Mouse (Mus musculus) left cerebral cortex, adult 2 months (tissue): ENCODE results near the gene Hydin. TPM values are rescaled to one million over a fixed set of nuclear protein-coding genes. Genes with fewer than 3 reads are reported as not detected.
A peak's percentile ranks its signal among the peaks of the same experiment; 100 is the strongest.
"Not testable (repeated sequence)": the region's sequence is repeated elsewhere in the genome, so short reads cannot be mapped to it uniquely, and the experiment has no call there.

Experiments used
- DNase-seq, 2 experiments: peaks; one replicate each; pipeline ENCODE4 v3.0.0; 2021 to 2022; ENCODE audit warnings: low spot score in 2 of 2, mixed read lengths in 1 of 2; ENCODE audit errors: extremely low spot score in 1 of 2
- H3K27ac ChIP-seq: fragments of 200-600 bp; 2 replicates; pipeline ENCODE4 v1.8.1; 2022
- H3K4me3 ChIP-seq: fragments of 200-600 bp; 2 replicates; pipeline ENCODE4 v1.8.1; 2022
- CTCF ChIP-seq: fragments of 200-600 bp; IDR thresholded peaks from 2 replicates; pipeline ENCODE4 v1.8.1; 2022; ENCODE audit warnings: antibody characterized with exemption, mild to moderate bottlenecking, moderate library complexity
- intact Hi-C: fragments of 180-260 bp; cut with DNase I; formaldehyde crosslinking; loops from one replicate; pipeline ENCODE4 v1.15.1; 2025
- total RNA-seq, 2 experiments: library from RNA; stranded (reverse); gene quantifications; 2 replicates each; pipeline ENCODE4 v1.2.3; 2021

Hydin gene
- total RNA-seq, 2 experiments from 2014 or later = 0.50 to 0.63 TPM

DNA sequence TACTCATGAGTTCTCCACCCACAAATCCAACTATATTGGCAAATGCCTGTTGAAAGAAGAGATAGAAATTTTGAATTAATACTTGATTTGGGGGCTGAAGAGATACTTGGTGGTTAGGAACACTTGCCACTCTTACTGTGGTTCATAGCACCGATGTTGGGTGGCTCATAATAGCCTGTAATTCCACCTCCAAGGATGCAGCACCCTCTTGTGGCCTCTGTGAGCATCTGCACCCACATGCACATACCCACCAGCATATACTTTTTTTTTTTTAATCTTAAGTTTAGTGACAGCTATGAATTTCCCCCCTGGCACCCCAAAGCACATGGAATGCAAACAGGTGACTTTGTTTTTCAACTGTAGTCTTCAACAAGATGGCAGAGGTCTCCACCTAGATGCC lies 283.6 kb downstream of the Hydin start:
- no peak for DNase-seq
- Histone ChIP-seq H3K27ac (no peak overlapping the region), H3K4me3 (no peak overlapping the region)
- intact Hi-C loops = no loop called here
- TF ChIP-seq CTCF = peak; percentile 6

- intact Hi-C loops, H3K4me3 ChIP-seq, DNase-seq, H3K27ac ChIP-seq: not testable (repeated sequence)
Observed at GRCm38 (mm10) chr8:110552111-110552510, 285.3 kb downstream of the Hydin start.

GRCm38 (mm10) chr8:110592641-110593040 lies 325.9 kb downstream of the Hydin start:
- DNase-seq = no peak
- Histone ChIP-seq H3K27ac (no peak overlapping the region), H3K4me3 (no peak overlapping the region)
- intact Hi-C loops = no loop called here
- TF ChIP-seq CTCF = no peak

DNA sequence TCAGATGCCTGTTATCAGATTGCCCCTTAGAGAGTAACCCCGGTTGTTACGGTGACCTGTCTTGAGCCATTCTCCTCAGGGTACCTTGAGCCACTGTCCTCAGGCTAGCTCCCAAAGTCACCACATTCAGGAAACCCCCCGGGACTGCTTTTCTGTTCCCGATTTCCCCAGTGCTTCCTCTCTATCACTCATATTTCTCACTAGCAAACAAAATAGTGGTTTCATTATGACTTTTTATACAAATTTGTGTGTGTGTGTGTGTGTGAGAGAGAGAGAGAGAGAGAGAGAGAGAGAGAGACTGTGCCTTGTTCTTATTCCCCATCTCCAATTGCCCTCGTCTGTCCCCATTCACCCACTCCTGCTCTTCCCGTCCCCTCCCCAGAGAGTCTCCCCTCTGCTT lies 327.4 kb downstream of the Hydin start:
- no peak overlapping the region for H3K4me3 ChIP-seq

DNA sequence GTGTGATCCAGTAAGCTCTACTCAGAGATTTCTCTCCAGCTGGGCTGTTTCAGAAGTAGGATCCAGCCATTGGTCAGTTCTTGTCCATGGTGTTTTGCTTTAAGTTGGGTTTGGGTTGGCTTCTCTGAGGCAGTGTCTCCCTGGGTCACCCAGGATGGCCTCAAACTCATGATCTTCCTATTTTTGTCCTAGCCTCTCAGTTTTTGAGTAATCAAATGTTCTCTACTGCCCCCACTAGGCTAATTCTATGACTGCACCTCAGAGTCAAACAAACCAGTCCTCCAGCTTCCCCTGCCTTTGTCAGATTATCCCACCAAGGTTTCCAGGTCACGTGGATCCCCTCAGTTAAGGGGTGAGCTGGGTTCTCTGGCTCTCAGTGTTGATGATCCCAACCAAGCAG lies 337.8 kb downstream of the Hydin start:
- peak; percentile 28 to 35 for DNase-seq
- TF ChIP-seq CTCF = peak; percentile 71
- intact Hi-C loops = loop anchor here (5.0 kb wide), 1 partner anchor 472 kb away; no protein-coding TSS in a partner anchor

More for the DNA sequence above, 327.4 kb downstream of the Hydin start:
- H3K27ac ChIP-seq = no peak overlapping the region
- intact Hi-C loops = no loop called here
- TF ChIP-seq CTCF = no peak
- DNase-seq = no peak

GRCm38 (mm10) chr8:110605401-110606015 lies 338.7 kb downstream of the Hydin start:
- Histone ChIP-seq H3K4me3 (no peak overlapping the region), H3K27ac (no peak overlapping the region)
- no peak for TF ChIP-seq CTCF
- no peak for DNase-seq
- intact Hi-C loops = no loop called here

More for the DNA sequence above, 337.8 kb downstream of the Hydin start:
- Histone ChIP-seq H3K4me3 (no peak overlapping the region), H3K27ac (no peak overlapping the region)

- Histone ChIP-seq H3K4me3 (no peak overlapping the region), H3K27ac (no peak overlapping the region)
- DNase-seq = no peak
- no peak for TF ChIP-seq CTCF
- intact Hi-C loops = no loop called here
Observed at GRCm38 (mm10) chr8:110615730-110616129, 349.0 kb downstream of the Hydin start.

DNA sequence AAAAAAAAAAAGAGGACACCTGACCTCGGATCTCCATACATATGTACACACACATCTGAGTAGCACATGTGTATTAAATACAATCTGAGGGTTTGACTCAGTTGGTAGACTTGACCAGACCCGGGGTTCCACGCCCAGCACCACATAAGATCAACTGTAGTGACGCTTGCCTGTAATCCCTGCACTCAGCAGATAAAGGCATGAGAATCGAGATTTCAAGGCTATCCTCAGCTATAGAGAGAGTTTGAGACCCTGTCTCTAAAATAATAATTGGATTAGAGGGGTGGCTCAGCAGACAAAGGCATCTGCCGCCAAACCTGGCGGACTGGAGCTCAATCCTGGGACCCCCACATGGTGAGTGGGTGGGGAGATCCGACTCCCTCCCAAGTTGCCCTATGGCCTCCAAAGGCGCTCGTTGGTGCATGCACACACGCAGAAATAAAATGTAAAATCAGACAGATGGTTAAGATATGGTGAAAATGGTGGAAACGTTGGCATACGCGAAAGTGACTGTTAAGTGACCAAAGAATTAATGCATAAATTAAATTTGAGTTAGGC lies 351.1 kb downstream of the Hydin start:
- Histone ChIP-seq H3K4me3 (peak overlapping the region; percentile 99), H3K27ac (peak overlapping the region; percentile 37; the same call in 1 of the 2 replicates)
- no peak for DNase-seq
- TF ChIP-seq CTCF = no peak
- intact Hi-C loops = no loop called here

DNA sequence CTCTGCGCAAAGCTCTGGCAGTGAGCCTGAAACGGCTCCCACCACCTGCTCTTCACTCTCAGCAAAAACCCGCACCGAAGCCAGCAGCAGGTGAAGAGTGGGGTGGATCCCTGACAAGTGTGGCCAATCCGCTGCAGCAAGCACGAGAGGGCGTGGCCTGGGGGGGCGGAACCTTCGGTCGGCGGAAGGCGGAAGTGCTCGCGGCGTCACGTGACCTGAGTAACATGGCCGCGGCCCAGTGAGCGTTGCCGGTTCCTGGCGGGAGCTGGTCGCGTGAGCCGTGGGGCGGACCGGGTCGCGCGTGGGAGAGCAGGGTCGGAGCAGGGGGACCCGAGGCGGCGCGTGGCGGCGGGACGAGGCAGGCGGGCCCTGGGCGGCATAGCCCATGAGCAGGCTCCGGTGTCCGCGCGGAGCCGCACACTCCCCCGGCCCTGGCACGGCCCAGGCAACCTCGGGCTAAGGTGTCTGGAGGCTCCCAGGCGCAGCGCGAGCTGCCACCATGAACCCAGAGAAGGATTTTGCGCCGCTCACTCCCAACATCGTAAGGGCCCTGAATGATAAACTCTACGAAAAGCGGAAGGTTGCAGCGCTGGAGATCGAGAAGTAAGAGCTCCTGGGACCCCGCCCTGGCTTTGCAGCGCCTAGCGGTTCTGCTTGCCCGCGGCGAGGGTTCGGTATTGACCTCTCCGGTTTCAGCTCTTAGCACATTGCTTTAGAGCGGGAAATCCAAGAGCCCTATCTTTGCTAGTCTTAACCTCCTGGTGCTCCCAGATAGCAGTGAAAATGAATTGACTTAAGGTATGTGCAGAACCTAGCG lies 351.8 kb downstream of the Hydin start, which contains the start of gene Vac14:
Gene Vac14, plus strand, starts transcription at position 195 of the 817 bp plus-strand sequence.
- no peak for TF ChIP-seq CTCF
- Histone ChIP-seq H3K4me3 (peak within 1 kb of the TSS; percentile 99), H3K27ac (peak within 1 kb of the TSS; percentile 69)
- intact Hi-C loops = no loop called here
- peak; percentile 96 to 97 for DNase-seq

- intact Hi-C loops = no loop called here
- Histone ChIP-seq H3K27ac (peak overlapping the region; percentile 69; the same call in 1 of the 2 replicates), H3K4me3 (peak overlapping the region; percentile 99)
- no peak for DNase-seq
- TF ChIP-seq CTCF = no peak
Observed at GRCm38 (mm10) chr8:110619208-110619574, 352.4 kb downstream of the Hydin start.

- intact Hi-C loops = no loop called here
- H3K27ac ChIP-seq = no peak overlapping the region
- peak overlapping the region; percentile 99 for H3K4me3 ChIP-seq
- peak; percentile 28 for TF ChIP-seq CTCF
- DNase-seq = no peak
Observed at GRCm38 (mm10) chr8:110619919-110620318, 353.1 kb downstream of the Hydin start.

DNA sequence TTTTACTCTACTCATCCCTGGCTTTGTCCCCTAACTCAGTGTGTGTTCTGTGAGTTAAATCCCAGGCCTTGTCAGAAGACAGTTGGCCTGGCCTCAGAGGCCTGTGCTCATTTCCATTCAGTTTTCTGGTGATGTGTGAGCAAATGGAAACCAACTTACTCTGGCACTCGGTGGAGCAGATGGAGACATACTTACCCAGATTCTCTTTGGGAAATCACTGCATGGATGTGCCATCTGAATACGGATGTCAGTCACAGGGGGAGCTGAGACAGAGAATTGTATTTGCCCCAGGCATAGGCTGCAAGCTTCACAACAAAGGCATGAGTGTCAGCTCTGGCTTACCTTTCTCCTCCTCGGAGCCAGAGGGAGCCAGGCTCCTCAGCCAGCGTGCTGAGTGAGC lies 359.7 kb downstream of the Hydin start:
- no peak for TF ChIP-seq CTCF
- Histone ChIP-seq H3K27ac (no peak overlapping the region), H3K4me3 (no peak overlapping the region)
- no peak for DNase-seq
- intact Hi-C loops = no loop called here
